Mouse (Mus musculus): ENCODE results near the gene Ehmt2.
"Not testable (repeated sequence)": the region's sequence is repeated elsewhere in the genome, so short reads cannot be mapped to it uniquely, and the experiment has no call there.

Gene Ehmt2

DNA sequence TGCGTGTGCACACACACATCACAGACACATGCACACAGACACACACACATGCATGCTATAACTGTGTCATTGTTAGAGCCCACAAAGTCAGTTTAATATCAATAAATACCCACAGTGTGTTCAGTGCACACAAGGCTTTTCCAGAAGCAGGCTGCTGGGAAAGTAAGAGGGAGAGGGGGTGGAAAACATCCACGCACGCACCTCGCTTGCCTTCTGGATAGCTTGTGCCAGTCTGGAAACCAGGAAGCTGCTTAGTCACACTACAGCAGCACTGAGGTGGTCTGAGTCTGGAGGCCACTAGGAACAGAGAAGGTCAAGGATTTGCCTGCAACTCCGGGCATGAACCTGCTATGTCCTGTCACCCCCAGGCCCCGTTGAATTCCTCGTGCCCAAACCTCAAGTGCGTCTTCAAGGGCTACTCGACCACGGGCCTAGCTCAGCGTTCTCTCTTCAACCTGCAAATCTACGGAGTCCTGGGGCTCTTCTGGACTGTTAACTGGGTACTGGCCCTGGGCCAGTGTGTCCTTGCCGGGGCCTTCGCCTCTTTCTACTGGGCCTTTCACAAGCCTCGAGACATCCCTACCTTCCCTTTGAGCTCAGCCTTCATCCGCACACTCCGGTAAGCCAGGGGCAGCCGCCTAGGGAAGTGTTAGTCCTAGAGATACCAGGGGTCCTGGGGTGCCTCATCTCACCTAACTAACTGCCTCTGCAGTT, 29.2 kb downstream of the Ehmt2 start:
- no peak for DNase-seq (ENCODE audit: low spot score)

DNA sequence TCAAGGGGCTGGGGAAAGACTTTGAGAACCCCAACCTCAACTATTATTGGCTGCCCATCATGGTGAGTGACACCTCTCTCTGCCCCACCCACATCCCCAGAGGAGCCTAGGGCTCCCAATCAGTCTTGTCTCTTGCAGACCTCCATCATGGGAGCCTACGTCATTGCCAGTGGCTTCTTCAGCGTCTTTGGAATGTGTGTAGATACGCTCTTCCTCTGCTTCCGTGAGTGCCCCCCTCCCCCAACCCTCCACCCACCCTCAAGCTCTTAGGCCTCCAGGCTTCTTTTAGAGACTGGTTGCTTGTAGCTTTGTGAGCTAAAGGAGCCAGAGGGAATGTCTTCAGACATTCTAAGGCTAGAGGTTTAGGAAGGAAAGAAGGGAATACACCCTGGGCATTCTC, 30.6 kb downstream of the Ehmt2 start:
- DNase-seq (ENCODE audit: low spot score): no peak

DNA sequence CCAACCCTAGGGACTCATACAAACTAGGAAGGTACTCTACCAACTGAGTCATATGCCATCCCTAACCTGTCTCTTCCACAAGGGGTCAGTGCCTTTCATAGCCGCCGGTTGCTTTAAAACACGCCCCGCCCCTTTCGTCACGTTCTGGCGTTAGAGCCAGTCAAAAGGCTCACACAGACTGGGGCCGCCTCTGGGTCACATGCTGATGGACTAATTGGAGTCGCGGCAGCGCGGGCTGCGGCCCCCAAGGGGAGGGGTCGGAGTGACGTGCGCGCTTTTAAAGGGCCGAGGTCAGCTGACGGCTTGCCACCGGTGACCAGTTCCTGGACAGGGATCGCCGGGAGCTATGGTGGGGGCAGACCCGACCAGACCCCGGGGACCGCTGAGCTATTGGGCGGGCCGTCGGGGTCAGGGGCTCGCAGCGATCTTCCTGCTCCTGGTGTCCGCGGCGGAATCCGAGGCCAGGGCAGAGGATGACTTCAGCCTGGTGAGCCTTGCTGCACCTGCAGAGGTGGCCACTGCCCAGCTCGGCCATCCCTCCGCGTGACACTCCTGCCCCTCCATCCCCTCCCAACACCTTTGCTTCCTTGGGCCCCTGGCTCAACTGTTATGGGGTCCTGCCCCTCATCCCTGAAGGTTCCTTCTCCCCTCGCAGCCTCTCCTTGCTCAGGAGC, 32.9 kb downstream of the Ehmt2 start, which contains the start of gene Neu1:
TSS of gene Neu1 (plus strand) at position 193 of the 674 bp plus-strand sequence.
- DNase-seq (ENCODE audit: low spot score): peak; percentile 100

DNA sequence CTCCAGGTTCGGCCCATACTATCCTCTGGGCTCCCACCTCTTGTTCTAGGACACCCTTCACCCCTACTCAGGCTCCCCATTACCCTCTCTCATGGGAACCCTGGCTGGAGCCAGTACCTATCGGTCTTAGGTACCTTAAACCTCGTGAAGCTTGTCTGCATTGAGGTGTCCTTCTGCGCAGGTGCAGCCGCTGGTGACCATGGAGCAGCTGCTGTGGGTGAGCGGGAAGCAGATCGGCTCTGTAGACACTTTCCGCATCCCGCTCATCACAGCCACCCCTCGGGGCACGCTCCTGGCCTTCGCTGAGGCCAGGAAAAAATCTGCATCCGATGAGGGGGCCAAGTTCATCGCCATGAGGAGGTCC, 33.4 kb downstream of the Ehmt2 start:
- DNase-seq (ENCODE audit: low spot score): no peak

DNA sequence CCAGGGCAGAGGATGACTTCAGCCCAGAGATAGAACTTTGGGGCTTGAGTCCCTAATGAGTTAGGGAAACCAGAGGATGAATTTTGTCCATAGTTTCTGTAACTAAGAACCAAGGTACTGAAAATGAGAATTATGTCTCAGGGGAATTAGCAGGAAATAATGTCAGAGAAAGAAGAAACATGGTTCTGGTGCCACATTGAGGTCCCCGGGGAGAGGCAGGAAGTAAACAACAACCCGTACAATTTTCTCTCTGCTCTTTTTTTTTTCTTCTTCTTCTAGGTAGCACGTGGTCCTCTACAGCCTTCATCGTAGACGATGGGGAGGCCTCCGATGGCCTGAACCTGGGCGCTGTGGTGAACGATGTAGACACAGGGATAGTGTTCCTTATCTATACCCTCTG, 34.0 kb downstream of the Ehmt2 start:
- no peak for DNase-seq (ENCODE audit: low spot score)

DNA sequence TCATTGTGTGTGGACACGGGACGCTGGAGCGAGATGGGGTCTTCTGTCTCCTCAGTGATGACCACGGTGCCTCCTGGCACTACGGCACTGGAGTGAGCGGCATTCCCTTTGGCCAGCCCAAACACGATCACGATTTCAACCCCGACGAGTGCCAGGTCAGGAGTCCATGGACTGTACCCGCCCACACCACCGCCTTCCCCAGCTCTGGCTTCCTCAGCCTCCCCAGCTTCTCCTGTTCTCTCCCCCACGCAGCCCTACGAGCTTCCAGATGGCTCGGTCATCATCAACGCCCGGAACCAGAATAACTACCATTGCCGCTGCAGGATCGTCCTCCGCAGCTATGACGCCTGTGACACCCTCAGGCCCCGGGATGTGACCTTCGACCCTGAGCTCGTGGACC, 35.8 kb downstream of the Ehmt2 start:
- no peak for DNase-seq (ENCODE audit: low spot score)

DNA sequence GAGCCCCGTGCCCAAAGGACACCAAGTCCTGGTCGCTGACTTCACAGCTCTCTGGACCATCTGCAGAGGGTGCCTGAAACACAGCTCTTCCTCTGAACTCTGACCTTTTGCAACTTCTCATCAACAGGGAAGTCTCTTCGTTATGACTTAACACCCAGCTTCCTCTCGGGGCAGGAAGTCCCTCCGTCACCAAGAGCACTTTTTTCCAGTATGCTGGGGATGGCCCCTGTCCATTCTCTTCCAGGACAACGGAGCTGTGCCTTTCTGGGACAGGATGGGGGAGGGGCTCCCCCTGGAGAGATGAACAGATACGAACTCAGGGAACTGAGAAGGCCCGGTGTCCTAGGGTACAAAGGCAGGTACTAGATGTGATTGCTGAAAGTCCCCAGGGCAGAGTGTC, 36.6 kb downstream of the Ehmt2 start:
- no peak for DNase-seq (ENCODE audit: low spot score)

DNA sequence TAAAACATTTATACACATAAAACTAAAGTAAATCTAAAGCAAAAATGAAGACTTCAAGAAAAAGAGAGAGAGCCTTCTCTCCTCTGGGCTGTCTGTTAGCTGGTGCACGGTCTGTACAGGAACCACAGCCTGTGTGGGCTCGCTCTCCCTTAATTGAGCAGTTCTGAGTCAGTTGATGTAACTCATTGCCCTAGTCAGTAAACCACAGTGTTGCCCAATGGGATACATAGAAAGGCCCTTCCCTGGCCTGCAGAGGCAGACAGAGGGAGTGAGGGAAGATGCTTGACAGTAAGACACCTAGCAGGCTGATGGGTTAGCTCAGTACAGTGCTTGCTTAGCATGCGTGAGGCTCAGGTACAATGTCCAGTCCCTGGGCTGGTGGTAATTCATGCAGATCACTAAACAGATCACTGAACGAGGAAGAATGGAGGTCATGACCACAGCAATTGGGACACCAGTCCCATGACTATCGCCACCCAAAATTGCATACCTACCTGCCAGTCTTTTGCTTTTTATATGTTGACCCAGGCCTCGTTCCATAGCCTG, 39.8 kb downstream of the Ehmt2 start:
- DNase-seq (ENCODE audit: low spot score): no peak

DNA sequence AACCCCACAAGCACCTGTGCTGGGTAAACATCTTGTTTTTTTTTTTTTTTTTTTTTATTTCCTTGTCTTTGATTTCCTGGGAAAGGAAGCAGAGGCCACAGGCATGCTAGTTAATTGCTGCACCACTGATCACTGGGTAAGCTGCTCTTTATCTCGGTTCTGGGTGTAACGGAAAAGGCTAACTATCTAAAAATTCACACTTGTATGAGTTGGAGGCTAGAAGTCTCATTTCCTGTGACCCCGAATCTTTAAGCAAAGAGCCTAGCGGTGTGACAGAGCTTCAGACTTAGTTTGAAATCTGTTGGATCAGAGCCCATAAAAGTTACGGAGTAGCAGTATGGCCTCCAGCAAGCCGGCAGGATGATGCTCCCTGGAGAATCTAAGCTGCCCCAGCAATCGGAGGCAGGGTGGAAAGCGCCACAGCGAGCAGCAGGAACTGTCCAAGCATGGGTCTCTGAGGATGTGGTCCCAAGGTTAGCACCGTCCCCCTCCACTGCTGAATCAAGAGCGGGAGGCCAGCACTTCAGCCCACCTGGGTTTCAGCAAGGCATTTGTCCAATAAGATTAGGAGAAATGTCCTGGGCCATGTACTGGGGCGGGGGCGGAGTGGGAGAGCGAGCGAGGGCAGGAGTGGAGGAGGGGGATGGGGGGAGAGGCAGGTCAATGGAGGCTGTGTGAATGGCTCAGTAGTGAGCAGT, 43.2 kb downstream of the Ehmt2 start:
- no peak for DNase-seq (ENCODE audit: low spot score)

DNA sequence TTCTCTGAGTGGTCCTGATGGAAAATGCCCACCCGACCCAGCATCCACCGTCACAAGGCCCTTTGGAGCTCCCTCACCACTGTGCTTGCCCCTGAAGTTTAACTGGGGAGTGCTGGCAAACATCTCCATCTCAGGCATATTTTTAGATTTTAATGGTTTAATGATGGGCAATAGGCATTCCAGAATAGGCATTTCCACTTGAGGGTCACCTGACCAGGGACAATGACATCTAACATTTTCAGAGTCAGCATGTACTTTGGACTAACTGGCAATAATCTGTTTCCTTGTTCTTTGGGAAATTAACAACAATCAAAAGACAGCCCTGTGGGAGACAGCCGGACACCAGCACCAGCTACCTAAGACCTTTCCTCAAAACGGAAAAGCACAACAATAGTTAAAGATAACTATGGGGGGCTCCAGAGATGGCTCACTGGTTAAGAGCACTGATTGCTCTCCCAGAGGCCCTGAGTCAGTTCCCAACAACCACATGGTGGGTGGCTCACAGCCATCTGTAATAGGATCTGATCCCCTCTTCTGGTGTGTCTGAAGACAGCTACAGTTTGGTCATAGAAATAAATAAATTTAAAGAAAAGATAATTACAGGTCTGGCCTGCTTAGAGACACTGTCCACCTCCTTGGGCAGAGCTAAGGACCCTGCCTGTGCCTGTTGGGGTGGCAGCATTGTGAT, 45.0 kb downstream of the Ehmt2 start:
- DNase-seq (ENCODE audit: low spot score): no peak

DNA sequence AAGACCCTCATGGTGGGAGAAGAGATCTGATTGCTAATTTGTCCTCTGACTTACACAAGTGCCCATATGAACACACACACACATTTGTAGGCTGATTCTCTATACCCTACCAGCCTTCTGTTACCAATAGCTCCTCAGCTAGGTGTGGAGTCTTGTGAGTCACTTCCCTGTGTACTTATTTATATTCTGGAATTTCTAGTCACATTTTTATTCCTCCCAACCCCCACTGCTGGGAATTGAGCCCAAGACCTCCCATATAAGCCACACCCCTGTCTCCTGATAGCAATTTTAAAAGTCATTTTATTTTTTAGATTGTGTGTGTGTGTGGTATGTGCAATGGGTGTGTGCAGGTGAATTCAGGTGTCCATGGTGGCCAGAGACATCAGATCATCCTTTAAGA, 46.1 kb downstream of the Ehmt2 start:
- DNase-seq (ENCODE audit: low spot score): no peak

DNA sequence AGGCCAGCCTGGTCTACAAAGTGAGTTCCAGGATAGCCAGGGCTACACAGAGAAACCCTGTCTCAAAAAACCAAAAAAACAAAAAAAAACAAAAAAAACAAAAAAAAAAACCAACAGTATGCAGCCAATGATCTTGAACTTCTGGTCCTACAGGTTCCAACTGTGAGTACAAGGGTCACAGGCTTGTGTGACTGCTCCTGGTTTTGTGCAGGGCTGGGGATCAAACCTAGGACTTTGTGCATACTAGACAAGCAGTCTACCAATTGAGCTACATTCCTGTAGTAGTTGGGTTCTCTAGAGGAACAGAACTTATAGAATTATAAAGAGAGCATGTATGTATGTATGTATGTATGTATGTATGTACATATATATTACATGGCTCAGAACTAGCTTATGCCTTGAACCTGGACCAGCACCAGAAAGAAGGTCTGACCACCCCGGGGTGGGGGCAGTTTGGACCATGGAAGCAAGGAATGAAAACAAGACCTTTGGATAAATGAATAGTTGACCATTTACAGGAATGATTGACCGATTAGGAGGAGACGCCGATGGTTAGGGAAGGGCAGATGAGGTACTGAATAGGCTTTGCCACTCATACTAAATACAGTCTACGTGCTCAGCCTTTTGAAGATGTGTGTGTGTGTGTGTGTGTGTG, 48.3 kb downstream of the Ehmt2 start:
- no peak for DNase-seq (ENCODE audit: low spot score)

DNA sequence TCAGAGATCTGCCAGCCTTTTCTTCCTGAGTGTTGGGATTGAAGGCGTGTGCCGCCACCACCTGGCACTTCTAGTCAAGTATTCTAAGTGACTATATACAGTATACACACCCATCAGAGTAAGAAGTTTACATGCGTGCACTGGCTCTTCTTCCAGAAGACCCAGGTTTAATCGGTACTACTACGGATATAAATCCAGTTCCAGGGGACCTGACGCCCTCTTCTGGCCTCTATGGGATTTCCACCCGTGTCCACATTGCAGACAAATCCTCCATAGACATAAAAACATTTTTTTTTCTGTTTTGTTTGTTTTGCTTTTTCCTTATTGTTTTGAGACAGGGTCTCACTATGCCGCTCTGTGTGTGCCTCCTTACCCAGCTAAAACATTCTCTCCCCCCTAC, 49.3 kb downstream of the Ehmt2 start:
- DNase-seq (ENCODE audit: low spot score): no peak

DNA sequence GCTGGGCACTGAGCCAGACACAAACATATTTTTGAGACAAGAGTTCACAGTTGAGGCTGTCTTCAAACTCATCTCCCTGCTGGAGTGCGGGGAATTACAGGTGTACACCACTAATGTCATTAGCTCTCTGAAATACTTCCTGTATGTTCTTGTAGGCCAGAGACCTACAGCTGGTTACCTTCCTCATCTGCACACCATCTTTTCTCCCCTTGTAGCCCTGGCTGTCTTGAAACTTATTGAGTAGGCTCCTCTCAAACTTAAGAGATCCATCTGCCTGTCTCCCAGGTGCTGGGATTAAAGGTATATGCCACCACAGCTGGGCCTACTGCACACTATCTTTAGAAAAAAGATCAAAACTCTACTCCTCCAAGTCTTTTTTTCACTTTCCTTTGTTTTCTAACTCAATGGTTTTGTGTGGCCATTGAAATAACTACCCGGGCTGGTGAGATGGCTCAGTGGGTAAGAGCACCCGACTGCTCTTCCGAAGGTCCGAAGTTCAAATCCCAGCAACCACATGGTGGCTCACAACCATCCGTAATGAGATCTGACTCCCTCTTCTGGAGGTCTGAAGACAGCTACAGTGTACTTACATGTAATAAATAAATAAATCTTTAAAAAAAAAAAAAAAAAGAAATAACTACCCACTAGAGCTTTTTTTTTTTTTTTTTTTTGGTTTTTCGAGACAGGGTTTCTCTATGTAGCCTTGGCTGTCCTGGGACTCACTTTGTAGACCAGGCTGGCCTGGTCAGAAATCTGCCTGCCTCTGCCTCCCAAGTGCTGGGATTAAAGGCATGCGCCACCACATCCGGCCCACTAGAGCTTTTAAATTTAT, 50.7 kb downstream of the Ehmt2 start:
- DNase-seq (ENCODE audit: low spot score): not testable (repeated sequence)

DNA sequence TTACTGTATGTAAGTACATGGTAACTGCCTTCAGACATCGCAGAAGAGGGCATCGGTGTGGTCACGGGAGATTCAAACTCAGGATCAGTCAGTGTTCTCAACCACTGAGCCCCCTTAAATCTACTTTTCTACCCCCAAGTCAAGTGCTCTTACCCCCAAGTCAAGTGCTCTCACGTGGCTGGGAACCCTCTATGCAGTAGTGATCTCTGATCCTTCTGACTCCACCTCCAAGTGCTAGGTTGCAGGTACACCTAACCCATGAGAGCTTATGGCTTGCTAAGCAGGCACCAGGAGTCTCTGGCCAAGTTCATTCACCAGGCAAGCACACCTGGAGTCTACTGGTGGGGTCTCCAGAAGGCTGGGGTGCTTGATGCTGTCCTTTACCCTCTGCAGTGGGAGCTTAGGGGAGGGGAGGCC, 51.3 kb downstream of the Ehmt2 start:
- no peak for DNase-seq (ENCODE audit: low spot score)

DNA sequence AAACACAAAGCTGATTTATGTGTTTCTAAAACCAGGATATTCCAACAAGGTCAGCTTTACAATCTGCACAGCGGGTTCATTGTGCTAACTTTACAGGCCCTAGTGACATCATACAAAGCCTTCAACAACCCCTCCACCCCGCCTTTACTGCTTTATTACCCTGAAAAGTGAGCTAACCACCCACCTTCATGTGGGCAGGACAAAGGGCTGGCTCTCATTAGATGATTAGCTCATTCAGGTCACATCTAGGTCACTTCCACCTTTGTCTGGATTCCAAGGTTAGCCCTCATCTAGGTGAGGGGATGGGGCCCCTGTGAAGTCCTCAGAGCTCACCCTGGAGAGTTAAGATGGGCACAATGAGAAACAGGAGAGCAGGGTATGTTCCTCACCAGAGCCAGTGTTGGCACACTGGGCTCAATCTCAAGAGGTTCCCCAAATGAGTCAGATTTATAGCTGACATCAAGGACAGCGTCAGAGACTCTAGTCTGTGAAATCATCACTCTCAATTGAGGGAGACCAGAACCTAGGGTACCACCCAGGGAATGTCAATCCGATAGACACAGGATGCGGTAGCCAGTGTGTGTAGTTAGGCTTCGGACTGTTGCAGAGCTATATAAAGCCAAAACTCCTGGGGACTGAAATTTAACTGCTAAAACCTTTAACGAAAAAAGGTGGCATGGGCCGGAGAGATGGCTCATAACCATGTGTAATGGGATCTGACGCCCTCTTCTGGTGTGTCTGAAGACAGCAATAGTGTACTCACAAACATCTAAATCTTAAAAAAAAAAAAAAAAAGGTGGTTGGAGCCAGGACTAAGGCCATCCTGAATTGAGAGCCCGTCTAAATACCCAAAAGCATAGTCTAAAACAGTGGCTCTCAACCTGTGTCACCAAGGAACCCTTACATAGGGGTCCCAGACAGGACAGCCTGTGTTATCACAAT, 52.5 kb downstream of the Ehmt2 start:
- no peak for DNase-seq (ENCODE audit: low spot score)

DNA sequence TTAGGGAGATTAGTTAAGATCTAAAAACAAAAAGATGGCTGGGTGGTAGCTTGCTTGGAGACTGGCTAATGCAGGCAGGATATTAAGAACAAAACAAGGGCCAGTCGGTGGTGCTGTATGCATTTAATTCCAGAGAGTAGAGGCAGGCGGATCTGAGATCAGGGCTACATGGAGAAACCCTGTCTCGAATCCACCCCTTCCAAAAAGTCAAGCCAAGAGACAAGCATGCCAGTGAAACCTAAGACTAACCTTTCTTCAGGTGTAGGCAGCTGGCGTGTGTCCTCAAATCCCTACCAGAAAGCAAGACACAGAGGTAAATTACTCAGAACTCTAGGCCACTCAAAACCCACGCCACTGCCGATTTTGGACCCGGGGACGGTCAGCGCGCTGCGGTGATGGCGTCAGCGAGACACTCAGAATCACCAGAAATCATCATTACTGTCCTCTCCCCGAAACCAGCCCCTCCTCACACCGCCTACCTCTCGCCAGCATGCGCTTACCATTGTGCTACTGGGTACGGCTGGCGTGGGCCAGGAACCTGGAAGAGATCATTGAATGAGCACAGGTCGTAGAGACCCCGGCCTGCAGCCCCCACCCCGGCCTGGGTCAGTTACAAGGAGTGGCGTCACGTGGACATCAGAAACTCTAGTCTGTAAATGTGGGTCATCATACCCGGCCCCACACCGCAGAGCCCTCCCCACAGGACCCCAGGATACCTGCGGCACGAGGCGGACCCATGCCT, 53.5 kb downstream of the Ehmt2 start:
- DNase-seq (ENCODE audit: low spot score): no peak

DNA sequence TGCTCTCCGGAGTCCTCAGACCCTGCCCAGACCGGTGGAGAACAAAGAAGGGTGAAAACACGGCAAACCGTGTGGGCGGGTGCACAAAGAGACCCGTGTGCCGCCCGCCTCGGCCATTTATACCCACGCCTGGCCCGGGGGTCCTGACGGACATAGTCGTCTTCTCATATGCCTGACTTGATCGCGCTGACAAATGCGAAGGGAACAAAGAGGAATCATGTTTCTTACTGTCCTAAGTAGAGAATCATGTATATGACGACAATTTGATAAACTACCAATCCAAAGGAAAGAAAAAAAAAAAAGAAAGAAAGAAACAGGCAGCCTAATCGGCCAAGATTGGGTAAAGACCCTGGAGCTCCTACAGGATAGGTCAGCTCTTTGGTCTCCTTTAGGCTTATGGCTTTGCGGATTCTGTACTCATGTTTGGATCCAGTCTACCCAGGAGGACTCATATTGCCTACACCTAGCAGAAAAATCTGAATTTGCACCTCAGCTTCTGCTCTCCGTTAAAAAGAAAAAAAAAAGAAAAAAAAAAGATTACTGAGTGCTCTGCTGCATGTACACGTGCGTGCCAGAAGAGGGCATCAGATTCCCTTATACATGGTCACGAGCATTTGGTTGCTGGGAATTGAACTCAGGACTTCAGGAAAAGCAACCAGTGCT, 54.2 kb downstream of the Ehmt2 start:
- peak; percentile 90 for DNase-seq (ENCODE audit: low spot score)

DNA sequence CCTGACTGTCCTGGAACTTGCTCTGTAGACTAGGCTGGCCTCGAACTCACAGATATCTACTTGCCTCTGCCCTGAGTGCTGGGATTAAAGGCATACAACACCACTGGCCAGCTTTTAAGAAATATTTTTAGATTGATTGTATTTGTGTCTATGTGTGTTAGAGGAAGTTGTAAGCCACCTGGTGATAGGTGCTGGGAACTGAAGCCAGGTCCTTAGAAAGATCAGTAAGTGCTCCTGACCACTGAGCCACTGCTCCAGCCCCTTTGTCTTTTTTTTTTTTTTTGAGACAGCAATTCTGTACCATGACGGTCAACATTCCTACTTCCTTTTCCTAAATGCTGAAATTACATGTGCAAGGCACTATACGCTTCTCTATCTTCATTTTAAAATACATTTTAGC, 55.0 kb downstream of the Ehmt2 start:
- no peak for DNase-seq (ENCODE audit: low spot score)

Data from adipocyte (in vitro differentiated cells).